Mouse (Mus musculus) NIH3T3 (cell line): ENCODE measurements at regions not wholly inside any gene's neighbourhood (a gene's known extent, or its start where the extent isn't known, plus 50 kb on each side); places are given as distances from the start of the nearest gene placed in this dataset.
"Not testable (repeated sequence)": the region's sequence is repeated elsewhere in the genome, so short reads cannot be mapped to it uniquely, and the experiment has no call there.

Experiments used
- DNase-seq: peaks from one replicate; pipeline ENCODE4 v3.0.0-alpha.2; 2012; ENCODE audit warnings: low read depth

DNA sequence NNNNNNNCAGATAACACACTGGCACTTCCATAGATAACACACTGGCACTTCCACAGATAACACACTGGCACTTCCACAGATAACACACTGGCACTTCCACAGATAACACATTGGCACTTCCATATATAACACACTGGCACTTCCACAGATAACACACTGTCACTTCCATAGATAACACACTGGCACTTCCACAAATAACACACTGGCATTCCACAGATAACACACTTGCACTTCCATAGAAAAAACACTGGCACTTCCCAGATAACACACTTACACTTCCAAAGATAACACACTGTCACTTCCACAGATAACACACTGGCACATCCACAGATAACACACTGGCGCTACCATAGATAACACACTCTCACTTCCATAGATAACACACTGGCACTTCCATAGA is 105.7 kb upstream of the Afdn start:
- DNase-seq = not testable (repeated sequence)

DNA sequence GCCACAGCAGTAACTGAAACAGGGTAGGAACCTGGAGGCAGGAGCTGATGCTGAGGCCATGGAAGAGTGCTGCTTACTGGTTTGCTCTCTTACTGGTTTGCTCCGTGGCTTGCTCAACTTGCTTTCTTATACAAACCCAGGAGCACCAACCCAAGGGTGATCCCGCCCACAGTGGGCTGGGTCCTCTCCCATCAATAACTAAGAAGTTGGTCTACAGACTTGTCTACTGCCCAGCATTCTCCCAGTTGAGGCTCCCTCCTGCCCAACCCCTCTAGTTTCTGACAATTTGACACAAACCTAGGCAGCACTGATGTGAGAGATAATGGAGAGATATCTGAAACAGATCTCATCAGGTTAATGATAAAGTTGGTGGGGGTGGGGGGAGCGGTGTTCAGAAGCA is 104.3 kb upstream of the Afdn start:
- peak; percentile 47 for DNase-seq

DNA sequence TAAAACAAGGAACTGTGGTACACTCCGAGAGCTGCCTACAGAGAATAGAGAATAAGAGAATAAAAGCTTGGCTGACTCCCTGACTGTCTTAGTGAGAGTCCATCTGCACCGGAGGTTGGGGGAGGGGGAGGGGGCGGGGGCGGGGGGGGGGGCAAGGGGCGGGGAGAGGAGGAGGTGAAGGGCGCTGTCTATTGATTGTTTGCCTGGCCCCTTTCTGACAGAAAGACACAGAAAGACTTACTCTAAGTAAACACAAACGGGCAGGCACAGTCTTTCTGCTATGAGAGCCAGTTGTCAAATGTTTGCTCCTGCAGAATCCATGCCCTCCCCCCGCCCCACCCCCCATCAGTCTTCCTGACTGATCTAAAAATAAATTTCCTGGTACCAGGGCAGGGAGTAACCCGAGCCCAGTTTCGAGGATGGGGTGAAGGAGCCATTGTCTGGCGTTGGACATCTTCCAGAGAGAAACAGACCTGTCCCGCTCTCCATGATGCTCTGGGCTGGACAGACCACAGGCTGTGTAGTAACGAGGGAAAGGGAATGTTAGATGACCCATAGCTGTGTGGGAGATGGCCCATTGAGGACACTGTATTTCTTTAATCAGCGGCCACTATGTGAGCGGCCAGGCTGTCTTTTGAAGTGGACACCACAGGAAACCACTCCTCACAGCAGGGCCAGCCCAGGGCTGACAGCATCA is 103.7 kb upstream of the Afdn start:
- DNase-seq = peak; percentile 80

DNA sequence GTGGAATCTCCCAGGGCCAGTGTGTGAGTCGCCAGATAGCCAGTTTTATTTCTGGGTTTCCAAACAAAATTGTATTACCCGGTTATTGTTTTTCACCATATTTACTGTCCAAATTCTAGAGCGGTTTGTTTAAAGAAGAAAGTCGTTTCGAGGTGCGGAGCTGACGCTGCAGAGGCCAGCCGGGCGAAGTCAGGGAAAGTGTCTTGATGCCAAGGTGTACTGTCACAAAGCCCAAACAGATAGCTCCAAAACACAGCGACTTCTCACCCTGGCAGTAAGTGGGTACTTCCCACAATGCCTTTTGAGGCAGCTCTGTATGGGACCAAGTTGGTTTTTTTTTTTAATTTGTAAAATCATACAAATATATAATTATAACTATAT is 103.2 kb upstream of the Afdn start:
- no peak for DNase-seq

DNA sequence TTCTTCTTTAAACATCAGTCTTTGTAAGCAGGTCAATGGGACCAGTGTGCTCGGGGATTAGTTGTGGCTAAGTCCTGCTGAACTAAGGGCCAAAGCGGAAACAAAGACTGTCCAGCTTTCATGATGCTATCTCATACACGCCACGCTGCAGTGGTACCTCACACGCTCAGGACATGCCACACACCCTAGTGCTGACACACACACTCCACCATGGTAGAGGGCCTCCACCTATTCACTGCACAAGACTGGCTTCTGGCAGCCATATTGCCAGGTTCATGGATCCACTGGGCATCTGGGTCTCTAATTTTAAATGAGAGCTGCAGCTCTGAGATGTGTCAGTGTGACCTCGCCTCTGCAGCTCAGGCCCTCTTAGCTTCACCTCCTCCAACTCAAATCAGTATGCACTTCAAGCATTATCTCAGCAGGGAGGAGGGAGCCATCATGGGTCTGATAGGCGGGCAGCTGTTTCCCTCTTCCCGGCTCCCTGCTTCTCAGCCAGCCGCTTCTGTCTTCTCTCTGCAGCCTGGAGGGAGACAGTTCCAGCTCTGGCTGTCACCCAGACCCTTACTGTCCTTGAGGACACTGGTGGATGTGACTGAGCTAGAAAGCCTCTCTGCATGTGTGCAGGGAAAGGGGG is 102.6 kb upstream of the Afdn start:
- no peak for DNase-seq

DNA sequence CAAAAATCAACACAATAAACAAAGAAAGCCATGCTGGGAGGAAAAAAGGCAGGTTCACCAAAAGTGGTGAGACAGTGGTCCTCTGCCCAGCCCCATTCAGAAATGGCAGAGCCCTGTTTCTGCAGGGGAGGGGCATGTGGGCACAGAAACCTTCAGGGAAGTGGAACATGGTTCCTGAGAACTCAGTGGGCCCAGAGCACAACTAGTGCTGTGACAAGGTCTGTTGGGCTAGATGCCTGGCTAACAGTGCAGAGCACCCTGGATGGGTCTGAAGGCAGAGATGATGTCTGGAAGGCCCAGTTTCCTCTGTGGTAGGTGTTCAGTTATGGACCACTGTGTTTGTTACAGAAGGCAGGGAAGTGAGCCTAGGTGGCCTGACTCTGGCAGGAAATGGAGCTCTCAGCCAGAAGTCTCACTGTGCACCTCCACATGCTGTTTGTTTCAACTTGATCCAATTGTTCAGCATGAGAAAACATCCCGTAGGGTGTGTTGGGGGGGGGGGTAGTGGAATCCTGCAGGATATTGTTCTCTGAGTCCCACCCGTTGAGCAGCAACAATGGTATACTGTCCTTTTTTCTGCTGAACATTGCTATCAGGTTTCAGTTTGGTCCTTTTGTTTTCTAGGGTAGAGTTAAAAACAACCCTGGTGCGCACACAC is 101.9 kb upstream of the Afdn start:
- no peak for DNase-seq

DNA sequence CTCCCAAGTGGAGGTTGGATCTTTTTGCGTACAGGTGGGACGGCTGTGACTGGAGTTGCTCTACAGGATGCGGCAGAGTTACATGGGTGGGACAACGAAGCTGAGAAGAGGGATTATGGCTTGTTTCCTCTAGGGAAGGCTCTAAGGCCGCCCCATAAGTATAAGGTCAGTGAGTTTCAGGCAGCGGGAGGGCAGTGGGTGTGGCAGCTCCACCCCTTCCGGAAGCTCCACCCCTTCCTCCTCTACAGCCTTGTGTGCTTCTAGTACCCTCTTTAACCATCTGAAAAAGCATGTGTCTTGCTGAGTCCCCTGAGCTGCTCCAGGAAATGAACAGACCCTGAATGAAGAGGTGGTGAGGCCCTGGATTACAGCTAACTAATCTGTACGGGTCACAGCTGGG is 101.2 kb upstream of the Afdn start:
- DNase-seq = no peak

DNA sequence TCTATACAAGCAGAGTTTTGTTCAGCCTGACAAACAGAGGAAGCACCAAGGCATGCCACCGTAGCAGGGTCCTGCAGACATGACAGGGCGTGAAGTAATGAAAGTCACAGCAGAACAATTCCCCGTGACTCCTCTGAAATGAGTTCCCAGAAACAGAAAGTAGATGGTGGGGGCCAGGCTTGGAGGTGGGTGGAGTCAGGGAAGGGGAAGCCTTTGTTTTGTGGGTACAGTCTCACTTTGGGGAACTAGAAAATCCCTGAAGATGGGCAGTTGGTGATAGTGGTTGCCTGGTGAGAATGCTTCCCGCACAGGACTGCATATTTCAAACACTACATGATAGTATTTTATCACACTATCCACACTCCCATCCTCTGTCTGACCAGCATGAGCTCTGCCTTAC is 100.4 kb upstream of the Afdn start:
- no peak for DNase-seq

DNA sequence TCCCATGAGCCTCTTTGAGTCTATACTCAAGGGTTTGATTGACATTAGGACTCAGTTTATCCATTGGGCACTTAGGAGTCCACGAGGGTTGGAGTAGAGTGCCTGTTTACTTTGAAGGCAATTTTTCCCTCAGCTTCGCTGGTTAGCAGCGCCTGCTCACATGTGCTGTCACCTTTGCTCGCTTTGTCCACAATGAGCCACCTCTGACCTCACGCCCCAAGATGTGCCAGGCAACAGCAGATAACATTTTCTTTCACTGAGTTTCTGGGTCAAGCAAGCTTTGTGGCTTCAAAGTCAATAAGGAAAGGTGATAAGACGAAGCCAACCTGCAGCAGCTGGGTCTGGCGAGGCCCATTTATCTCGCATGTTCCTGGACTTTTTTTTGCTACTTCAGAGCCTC is 99.3 kb upstream of the Afdn start:
- DNase-seq = no peak

DNA sequence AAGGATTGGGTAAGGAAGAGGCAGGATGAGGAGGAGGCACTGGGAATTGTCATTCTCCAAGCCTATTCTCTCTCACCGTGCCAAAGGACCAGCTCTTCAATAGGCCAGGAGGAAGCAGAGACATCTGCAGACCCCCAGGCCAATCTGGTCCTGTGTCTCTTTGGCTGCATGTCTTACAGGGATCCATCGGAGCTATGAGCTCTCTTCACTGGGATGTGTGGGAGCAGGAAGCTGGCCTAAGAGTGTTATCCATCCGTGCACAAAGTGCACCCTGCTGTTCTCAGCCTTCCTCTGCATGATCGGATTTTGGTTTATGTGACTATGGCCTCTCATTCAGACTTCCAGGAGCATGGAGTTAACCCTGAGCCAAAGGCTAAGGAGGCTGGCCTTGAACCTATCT is 98.2 kb upstream of the Afdn start:
- no peak for DNase-seq
